Mouse (Mus musculus) telencephalon, adult 2 months (tissue): ENCODE measurements around the gene Mettl14.
"Not testable (repeated sequence)": the region's sequence is repeated elsewhere in the genome, so short reads cannot be mapped to it uniquely, and the experiment has no call there.

Experiments
- DNase-seq: peaks from one replicate; pipeline ENCODE4 v3.0.0-alpha.2; 2011; ENCODE audit warnings: low read depth, low spot score

The Mettl14 gene

GRCm38 (mm10) chr3:123385486-123386156 lies at the start of gene Mettl14:
Gene Mettl14, minus strand, starts transcription at chr3:123386108.
- DNase-seq: peak; percentile 98

GRCm38 (mm10) chr3:123433362-123433761 lies 47.5 kb upstream of the Mettl14 start:
- no peak for DNase-seq

DNA sequence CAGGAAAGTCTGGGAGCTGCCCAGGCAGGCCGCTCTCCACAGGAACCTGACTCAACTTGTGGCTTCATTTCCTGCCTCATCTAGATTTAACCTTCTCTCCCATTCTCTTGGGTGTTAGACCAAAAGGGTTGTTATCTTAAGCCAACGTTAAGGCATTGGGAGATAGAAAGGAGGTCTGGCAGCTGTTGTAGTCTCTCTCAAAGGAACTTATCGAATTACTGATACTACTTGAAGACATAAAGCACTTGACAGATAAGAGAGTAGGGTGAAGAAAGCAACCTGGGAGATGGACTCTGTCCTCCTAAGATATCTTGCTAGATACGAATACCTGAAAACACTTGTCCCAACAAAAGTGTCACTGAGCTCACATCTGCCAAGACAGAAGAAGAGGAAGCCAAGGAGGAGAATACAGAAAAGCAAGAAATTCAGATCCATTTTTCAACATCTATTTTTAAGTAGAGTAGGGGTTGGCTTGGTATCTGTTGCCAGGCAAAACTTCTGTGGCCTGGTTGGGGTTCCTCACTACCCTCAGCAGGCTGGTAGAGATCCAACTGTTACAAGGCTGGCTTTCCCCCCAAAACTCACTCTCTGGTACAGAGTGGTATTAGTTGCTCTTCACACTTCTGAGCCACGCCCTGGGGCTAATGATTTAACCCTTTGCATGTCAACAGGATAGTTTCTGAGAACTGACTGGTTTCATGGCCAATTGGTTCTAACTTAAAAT lies 46.2 kb upstream of the Mettl14 start:
- DNase-seq: no peak

GRCm38 (mm10) chr3:123429597-123430458 lies 43.9 kb upstream of the Mettl14 start:
- DNase-seq: no peak

- no peak for DNase-seq
Measured at GRCm38 (mm10) chr3:123428005-123428404, 42.1 kb upstream of the Mettl14 start.

DNA sequence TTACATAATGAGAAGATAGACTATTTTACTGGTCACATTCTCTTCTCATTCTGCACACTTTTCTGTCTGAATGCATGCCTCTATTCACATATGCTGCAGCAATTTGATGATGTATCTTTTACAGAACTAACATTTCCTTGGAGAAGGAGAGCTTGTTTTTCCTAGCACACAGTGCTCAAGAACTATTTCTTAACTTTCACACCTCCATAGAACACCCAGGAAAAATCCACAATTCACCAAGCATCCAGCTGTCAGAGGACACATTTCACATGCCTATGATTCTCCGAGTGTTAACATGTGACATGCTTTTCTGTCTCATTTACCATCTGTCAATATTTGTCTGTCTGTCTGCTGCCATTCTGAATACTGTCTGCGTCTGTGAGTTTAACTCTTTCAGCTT lies 39.7 kb upstream of the Mettl14 start:
- DNase-seq: peak; percentile 60

DNA sequence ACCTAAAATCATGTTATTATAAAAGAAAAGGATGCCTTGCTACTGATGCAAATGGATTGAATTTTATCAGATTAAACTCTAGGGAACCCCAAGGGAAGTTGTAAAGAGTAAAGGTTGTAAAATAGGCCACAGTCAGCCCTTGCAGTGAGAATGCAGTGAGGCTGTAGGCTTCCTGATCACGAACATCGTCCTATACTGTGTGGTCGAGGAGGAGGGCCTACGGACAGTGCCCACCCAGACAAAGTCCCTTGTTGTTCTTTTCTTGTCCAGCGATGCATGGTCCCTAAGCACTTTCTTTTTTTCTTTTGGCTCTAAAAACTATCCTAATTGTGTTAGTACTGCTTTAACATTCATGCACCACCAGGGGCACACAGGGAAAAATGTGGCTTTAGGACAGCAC lies 27.3 kb upstream of the Mettl14 start:
- no peak for DNase-seq

GRCm38 (mm10) chr3:123411821-123412578 lies 26.1 kb upstream of the Mettl14 start:
- no peak for DNase-seq

GRCm38 (mm10) chr3:123404945-123405344 lies 19.0 kb upstream of the Mettl14 start:
- DNase-seq: no peak

- no peak for DNase-seq
Measured at GRCm38 (mm10) chr3:123397562-123398481, 11.9 kb upstream of the Mettl14 start.

DNA sequence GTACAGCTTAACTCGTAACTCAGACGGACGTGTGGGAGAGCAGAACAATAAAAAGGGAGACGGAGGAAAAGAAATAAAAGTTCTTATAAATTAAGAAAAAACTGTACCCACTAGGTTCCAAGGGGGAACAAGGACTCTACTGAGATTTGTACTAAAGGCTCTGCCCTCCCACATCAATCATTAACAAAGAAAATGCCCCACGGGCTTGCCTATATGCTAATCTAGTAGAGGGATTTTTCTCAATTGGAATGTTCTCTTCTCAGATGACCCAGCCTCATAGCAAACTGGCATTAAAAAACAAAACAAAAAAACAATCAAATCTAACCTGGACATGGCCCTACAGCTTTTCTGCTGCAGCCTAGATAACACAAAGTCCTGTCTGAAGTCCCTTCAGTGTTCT lies 9.7 kb upstream of the Mettl14 start:
- no peak for DNase-seq

DNA sequence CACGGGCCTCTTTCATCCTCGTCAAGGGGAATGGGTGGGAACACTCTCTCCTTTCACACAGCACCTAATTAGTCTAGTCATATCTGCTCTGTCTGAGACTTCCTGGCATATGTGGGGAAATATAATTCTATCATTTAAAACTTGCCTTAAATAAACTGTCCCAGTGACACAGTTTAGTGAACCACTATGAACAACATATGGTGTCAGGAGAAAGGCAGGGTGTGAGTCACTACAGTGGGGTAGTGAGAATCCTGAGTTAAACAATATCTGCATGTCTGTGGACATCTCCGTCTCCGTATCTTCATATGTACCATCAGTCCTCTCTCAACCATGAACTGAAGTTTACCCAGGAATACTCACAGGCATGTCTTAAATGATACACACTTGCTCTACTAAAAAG lies 5.3 kb upstream of the Mettl14 start:
- DNase-seq: no peak

DNA sequence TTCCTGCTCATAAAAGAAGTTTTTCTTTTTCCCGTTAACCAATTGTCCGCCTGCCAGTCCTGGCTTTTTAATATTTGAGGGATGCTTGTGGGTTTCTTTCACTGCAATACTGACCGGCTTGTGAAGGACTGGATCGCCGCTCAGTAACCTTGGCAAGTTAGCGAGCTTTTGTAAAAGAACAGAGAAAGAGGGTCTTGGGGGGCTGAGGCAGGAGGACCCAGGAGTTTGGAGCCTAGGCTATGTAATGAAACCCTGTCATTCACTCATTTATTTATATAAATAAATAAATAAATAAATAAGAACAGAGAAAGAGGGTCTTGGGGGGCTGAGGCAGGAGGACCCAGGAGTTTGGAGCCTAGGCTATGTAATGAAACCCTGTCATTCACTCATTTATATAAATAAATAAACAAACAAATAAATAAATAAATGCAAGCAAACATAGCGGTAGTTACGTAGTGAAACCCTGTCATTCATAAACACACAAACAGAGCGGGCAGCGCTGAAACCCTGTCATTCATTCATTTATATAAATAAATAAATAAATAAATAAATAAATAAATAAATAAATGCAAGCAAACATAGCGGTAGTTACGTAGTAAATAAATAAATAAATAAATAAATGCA lies 361 bp upstream of the Mettl14 start:
- not testable (repeated sequence) for DNase-seq

GRCm38 (mm10) chr3:123385118-123385485 lies 806 bp downstream of the Mettl14 start:
- no peak for DNase-seq

- no peak for DNase-seq
Measured at GRCm38 (mm10) chr3:123384435-123384834, 1.5 kb downstream of the Mettl14 start.

DNA sequence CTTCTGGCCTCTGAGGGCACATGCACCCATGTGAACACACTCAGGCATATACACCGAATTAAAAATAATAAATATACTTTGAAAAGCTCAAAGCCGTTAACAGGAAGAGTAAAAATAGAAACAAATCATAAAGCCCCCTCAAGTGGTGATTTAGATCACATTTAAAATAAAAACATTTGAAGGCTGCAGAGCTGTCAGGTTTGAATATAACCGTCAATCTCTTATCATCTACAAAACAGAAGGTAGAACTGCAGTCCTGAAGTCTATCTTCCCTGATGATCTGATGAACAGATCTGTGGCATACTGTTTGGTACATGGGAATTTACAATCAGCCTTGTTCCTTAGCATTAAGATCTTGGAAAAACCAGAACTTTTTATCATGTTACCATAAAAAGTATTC lies 9.3 kb downstream of the Mettl14 start:
- no peak for DNase-seq

GRCm38 (mm10) chr3:123371766-123372535 lies 14.0 kb downstream of the Mettl14 start:
- peak; percentile 59 for DNase-seq

GRCm38 (mm10) chr3:123370927-123371326 lies 15.0 kb downstream of the Mettl14 start:
- no peak for DNase-seq

- no peak for DNase-seq
Measured at GRCm38 (mm10) chr3:123369161-123369560, 16.7 kb downstream of the Mettl14 start.
